Mouse (Mus musculus): ENCODE measurements around the gene Pitpnm3. TPM values are rescaled to one million over a fixed set of nuclear protein-coding genes. Genes with fewer than 3 reads are reported as not detected.

Pitpnm3 gene
- total RNA-seq, 2 experiments from 2014 or later = not detected

- no peak for ATAC-seq (replicated peaks; ENCODE audit: poor library complexity)
These were observed 37.6 kb downstream of the Pitpnm3 start for GRCm38 (mm10) chr11:72098027-72098426.

DNA sequence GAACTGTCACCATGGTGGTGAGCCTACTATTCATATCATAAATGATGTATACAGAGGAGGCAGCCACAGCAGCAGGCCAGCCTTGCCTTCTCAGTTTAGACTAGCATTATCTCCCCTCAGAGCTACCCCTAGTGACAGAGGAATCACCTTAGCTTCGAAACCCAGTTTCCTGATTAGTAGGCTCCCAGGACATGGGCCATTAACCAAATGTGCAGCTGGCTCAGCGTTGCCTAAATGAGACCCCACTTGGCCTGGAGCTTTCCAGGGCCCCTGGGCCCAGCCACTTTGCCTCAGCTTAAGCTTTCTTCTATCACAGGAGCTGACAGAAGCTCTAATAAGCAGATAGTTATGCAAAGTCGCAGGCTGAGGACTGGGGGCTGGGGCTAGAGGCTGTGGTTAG, 39.6 kb downstream of the Pitpnm3 start:
- no peak for ATAC-seq (replicated peaks; ENCODE audit: poor library complexity)

- no peak for ATAC-seq (replicated peaks; ENCODE audit: poor library complexity)
These were observed 41.1 kb downstream of the Pitpnm3 start for GRCm38 (mm10) chr11:72094442-72094841.

GRCm38 (mm10) chr11:72092390-72092789, 43.2 kb downstream of the Pitpnm3 start:
- no peak for ATAC-seq (replicated peaks; ENCODE audit: poor library complexity)

DNA sequence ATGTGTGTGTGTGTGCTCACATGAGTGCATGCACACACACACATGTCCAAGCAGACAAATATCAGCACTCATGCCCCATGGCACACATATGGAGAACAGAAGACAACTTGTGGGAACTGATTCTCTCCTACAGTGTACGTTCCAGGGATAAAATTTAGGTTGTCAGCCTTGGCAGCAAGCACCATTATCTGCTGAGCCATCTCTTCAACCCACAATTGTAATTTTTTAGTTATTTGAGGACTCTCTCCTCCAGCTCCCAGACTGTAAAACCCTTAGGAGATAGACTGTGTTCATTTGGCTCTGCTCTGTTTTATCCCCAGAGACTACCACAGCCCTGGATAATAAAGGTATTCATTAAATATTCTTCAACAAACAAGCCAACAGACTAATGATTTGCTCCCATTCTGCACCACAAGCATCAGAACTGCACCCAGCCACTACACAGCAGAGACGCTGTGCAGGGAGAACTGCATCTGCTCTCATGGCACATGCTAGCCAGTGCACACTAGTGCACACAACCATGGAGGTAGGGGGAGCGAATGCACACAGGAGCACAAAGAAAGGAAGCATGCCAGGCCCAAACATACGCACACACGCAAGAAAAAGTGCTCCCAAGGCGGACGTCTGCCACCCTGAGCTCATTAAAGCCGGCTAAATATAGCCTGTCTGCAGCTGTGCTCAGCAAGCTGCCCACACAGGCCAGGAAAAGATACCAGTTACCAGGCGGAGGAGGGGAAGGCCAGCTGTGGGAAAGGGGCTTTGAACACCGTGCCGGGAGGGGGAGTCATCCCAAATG, 49.1 kb downstream of the Pitpnm3 start:
- no peak for ATAC-seq (replicated peaks; ENCODE audit: poor library complexity)

- ATAC-seq (replicated peaks; ENCODE audit: poor library complexity) = no peak
These were observed 51.2 kb downstream of the Pitpnm3 start for GRCm38 (mm10) chr11:72084337-72084736.

- no peak for ATAC-seq (replicated peaks; ENCODE audit: poor library complexity)
These were observed 53.0 kb downstream of the Pitpnm3 start for GRCm38 (mm10) chr11:72082601-72083000.

DNA sequence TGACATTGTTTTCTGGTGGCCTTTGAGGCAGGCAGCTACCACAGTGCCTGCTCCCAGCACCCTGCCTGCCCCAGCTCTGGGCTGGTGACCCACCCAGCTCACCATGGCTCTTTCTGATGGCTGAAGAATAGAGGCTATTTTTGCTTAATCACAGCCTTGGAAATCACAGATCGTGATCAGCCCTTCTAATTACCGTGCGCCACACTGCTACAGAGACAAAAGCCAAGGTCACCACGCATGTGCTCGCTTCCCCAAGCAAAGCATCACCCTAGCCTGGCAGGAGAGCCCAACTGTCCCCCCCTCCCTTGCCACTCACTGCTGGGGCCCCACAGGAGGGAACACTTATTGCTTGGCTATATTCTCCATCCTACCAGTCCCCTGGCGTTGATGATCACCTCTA, 55.1 kb downstream of the Pitpnm3 start:
- no peak for ATAC-seq (replicated peaks; ENCODE audit: poor library complexity)

DNA sequence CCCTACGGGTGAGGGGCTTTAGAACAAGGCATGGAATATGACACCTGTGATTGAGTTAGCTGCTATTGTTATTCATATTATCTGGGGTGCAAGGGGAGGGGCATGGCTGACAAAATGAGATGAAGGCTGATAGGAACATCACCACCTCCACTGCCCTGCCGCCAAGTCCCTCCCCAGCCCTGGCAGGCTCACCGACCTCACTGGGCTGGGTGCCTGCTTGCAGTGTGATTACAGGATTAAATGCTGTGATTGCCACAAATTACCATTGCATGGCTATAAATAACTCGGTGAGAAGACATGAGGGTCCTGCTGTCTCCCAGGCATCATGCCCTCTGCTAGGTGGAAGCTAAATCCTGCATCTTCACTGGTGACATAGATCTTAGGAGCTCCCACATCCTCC, 56.9 kb downstream of the Pitpnm3 start:
- ATAC-seq (replicated peaks; ENCODE audit: poor library complexity) = no peak

DNA sequence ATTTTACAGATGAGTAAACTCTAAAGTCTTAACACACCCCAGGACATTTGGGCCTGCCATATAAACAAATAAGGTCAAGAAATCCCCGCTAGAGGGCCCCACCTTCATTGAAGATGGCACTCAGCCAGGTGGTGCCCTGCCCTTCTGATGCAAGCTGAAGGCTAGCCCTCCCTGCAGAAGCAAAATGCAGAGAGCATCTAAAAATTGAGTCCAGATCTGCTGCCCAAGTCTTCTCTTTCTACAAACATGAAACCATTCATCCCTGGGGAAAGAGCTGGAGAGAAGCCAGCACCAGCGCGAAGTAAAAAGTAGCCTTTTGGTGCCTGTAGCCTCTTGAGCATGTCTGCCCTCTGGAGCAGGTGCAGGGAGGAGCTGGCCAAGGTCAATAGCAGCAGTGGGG, 57.5 kb downstream of the Pitpnm3 start:
- no peak for ATAC-seq (replicated peaks; ENCODE audit: poor library complexity)

DNA sequence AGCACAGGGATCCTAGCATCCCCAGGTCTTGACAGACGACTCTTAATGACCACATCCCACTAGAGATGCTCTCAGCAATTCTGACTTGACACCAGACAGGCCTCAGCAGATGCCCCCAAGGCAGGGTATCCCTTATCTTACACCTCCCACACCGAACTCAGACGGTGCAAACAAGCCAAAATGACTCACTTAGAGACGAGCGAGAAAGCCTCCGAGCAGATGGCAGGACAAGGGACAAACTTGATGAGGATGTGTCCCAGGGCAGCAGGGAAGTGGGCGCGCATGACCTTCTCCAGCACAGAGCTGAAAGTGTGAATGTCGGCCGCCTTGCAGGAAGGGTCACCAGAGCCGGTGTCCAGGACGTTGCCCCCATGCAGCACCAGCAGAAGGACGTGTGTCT, 61.3 kb downstream of the Pitpnm3 start:
- ATAC-seq (replicated peaks; ENCODE audit: poor library complexity) = no peak

DNA sequence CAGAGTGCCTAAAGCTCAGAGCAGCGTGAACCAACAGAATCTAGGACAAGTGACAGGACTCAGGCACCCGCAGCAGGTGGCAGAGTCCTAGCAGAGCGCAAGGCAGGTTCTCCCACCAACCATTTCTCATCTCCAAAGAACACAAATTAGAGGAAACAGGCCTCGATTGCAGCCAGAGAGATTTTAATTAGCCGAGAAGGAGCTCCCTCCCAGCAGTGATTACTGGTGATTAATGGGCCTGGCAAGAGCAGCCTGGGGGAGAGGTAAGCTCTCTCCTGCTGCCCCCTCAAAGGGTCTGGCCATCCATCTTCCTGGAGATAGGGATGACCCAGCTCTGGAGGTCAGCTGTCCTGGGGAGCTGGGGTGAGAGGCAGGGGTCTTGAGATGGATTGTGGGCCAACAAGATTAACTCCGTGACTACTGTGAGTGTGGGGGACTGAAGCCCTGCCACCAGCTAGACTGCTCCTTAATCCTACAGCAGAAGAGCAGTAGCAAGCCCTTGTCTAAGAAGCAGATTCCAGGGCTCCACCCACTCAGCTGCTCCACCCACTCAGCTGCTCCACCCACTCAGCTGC, 63.2 kb downstream of the Pitpnm3 start:
- no peak for ATAC-seq (replicated peaks; ENCODE audit: poor library complexity)

DNA sequence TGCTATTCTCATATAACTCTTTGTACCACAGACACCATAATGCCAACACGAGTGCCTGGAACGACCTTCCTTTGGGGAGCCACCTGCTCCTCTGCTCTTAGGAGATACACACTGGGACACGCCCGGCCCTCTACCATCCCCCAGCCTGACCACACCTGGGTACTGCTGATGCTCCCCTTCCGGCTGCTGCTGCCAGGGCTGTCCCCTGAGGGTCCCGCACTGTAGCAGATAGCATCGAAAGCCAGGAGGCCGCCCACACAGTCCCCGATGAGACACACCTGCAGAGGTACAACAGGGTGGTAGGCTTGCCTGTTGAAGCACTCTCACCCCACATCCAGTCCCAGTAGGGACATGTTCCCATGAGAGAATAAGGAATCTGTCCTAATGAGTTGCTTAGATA, 64.8 kb downstream of the Pitpnm3 start:
- no peak for ATAC-seq (replicated peaks; ENCODE audit: poor library complexity)

DNA sequence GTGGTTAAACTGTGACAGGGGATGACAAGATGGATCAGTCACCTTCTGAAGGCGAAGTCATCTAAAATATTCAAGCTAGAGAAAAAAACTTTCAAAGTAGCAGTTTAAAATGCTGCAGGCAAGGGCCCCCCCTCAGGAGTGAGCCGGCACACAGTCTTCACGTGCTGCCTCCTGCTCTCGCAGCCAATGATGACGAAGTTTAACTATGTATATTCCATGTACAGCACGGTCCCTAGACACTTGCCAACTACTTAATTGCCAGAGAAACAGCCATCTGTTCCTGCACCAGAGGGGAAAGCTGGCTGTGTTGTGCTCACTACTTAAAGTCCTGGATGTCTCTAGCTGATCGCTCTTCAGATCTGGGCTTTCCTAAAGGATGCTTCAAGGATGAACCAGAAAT, 67.6 kb downstream of the Pitpnm3 start:
- no peak for ATAC-seq (replicated peaks; ENCODE audit: poor library complexity)

DNA sequence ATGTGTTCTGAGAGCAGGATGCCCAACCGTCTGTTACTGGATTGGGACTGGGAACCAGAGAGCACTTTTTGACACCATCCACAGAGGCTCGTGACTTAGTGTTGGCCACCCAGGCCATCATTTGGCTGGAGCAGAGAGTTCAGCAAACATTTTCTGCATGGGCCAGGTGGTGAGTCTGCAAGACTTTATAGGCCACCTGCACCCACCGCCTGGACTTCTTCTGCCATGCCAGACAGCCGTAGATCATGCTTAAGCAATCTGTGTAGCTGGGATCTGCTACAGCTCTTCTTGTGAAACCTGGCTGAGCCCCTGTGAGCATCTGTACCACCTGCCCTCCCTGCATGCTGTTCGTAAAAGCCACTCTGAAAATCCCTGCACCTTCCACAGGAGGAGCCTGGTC, 68.3 kb downstream of the Pitpnm3 start:
- no peak for ATAC-seq (replicated peaks; ENCODE audit: poor library complexity)

- peak; percentile 52; the same call in 1 of the 2 replicates for ATAC-seq (replicated peaks; ENCODE audit: poor library complexity)
These were observed 69.2 kb downstream of the Pitpnm3 start for GRCm38 (mm10) chr11:72066330-72066729.

DNA sequence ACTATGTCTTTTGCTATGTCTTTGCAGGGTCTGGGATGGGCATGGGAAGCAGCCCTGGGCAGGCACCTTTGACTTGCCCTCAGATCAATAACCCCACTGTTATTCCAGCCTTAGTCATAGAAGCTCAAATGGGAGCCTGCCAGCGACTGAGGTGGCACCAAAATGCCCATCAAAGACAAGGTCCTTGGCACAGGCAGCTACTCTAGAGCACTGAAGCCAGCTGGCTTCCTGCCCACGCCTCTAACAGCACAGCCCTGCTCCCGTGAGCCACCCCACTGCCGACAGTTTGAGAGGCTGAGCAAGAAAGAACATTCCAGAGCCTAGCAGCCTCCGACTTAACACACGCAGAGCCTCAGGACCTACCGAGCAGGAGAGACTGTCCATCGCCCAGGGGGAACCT, 70.5 kb downstream of the Pitpnm3 start:
- ATAC-seq (replicated peaks; ENCODE audit: poor library complexity) = no peak

DNA sequence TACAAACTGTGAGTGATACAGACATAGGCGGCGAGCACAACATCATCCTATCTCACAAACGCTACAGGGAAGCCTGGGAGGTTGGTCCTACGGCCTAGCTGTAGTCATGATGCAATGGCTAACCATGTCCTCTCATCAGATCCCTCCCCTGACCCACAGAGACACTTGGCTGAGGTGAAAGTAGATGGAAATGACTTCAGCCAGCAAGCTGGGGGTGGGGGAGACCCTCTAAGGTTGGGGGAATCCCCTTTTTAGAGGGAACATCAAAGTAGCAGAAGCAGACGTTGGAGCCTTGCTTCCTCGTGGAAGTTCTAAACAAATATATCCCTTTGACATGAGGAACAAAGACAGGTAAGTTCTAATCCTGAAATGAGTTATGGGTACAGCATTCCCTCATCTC, 71.2 kb downstream of the Pitpnm3 start:
- ATAC-seq (replicated peaks; ENCODE audit: poor library complexity) = no peak

DNA sequence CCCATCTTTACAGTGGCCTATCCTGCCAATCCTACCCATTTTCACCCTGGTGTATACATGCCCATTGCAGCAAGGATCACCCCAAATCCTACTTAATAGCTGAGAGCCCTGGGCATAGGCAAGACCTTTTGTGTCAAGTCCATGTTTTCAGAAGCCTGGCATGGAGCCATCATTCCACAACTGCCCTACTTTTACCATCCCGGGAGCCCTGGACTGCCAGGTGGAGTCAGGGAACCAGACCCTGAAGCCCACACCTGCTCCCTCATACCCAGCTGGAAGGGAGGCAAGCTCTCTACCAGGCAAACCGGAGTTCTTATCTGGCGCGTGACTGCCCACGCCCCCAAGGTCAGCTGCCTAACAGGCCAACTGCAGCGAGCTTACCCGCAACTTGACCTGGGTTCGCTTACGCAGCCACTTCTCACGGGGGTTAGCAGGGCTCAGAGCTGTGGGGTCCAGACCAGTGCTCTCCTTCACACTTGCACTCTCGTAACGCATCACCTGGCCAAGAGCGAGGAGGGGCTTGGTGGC, 74.4 kb downstream of the Pitpnm3 start:
- no peak for ATAC-seq (replicated peaks; ENCODE audit: poor library complexity)

DNA sequence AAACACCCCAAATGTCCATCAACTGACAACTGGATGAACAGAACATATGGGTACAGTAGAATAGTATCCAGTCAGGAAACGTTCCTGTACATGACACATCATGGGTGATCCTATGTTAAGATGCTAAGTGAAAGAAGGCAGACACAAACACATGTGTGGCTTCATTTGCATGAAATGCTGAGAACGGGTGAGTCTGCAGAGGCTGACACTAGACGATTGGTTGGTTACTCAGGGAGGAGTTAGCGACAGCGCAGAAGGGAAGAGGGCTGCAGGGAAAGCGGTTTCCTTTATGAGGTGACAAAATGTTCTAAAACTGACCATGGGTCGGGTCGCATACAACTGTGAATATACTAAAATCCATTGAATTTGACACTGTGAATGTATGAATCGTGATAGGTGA, 75.2 kb downstream of the Pitpnm3 start:
- no peak for ATAC-seq (replicated peaks; ENCODE audit: poor library complexity)

DNA sequence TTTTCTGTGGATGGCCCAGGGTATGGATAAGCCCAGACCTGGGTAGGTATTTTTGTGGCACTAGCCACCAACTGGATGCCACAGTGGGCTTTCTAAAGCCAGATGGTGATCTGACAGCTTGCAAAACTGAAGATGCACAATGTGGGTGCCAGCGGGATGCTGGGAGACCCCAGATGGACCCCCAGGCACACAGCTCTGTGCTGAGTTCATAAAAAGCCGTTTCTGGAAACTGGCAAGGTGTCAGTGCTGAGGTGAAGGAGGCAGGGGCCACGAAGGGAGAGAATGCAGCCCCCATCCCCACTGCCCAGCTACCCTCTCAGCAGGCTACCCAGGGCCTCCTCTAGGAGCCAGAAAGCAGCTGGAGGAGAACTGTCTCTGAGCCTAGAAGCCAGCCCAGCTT, 78.4 kb downstream of the Pitpnm3 start:
- ATAC-seq (replicated peaks; ENCODE audit: poor library complexity) = no peak

DNA sequence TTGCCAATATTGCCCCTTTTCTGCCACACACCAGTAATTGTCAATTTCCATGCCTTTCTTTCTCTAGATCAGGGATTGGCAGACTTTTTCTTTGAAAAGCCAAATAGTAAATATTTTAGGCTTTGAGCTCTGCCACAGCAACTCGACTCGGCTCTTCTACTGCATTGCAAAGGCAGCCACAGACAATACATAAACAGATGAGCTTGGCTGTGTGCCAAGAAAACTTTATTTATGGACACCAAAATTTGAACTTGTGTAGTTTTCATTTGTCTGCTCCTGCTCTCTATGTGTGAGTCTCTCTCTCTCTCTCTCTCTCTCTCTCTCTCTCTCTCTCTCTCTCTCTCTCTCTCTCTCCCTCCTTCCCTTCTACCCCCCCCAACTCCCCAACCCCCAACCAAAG, 80.4 kb downstream of the Pitpnm3 start:
- ATAC-seq (replicated peaks; ENCODE audit: poor library complexity) = no peak

- peak; percentile 94 for ATAC-seq (replicated peaks; ENCODE audit: poor library complexity)
These were observed 82.9 kb downstream of the Pitpnm3 start for GRCm38 (mm10) chr11:72052636-72053035.
